Mouse (Mus musculus): ENCODE data around the gene Ifrd1.

DNA sequence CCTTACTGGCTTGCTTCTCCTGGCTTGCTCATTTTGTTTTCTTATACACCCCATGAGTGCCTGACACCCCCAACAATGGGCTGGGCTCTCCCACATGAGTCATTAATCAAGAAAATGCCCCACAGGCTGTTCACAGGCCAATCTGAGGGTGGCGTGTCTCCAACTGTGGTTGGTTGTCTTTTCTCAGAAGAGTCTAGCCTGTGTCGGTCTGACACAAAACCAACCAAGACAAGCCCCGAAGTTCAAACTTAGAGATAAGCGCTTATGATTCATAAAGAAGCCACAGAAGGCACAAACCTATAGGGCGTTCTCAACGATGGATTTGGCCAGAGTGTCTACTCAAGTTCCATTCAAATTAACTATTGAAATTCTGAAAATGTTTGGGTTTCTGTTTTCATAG is 94.1 kb downstream of the Ifrd1 start:
- TF ChIP-seq CTCF (IDR thresholded peaks at IDR 0.05; ENCODE audit: borderline replicate concordance, extremely low read depth, insufficient read depth, insufficient read length) (no peak), POLR2A (IDR thresholded peaks at IDR 0.05; ENCODE audit: borderline replicate concordance, extremely low read depth, insufficient read depth, insufficient read length, poor library complexity, severe bottlenecking) (no peak)

All from brain, embryonic 14.5 days (tissue).